Mouse (Mus musculus) kidney, postnatal 36 days (tissue): ENCODE data around the gene Cblb.

Experiments used
- DNase-seq, 2 experiments: peaks; one replicate each; pipeline ENCODE4 v3.0.0; 2021 to 2022; ENCODE audit warnings: mixed read lengths in 2 of 2

Gene Cblb

DNA sequence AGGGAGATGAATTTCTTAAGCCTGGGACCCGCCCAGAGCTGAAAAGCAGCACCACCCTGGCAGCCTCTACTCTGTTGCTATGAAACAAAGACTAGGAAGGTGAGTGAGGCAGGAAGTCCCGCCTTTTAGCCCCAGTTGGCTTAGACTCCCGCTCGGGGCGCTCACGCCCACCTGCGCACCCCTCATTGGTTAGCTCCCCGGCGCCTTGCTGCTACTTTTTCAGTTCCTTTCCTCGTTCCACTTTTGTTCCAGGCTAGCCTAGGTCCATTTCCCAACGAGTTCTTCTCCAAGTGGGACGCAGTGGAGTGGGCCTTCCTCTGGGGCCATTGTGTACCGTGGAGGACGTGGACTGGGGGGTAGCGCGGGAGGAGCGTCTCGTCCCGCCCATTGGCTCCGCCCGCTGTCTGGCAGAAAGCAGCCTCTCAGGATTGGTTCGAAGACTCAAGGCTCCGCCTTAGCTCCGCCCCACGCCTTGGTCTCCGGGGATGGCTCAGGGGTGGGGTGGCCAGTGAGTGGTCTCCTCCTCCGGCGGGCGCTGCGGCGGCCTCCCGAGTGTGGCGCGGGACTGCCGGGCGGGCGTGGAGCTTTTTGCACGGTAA lies at the start of gene Cblb:
Gene Cblb, plus strand, starts transcription at position 135 of the 599 bp plus-strand sequence.
- DNase-seq, result peak; percentile 98 to 99

GRCm38 (mm10) chr16:51985436-51985835 lies 45.6 kb upstream of the Cblb start:
- DNase-seq, result peak in 1 of 2 experiments; percentile 18

DNA sequence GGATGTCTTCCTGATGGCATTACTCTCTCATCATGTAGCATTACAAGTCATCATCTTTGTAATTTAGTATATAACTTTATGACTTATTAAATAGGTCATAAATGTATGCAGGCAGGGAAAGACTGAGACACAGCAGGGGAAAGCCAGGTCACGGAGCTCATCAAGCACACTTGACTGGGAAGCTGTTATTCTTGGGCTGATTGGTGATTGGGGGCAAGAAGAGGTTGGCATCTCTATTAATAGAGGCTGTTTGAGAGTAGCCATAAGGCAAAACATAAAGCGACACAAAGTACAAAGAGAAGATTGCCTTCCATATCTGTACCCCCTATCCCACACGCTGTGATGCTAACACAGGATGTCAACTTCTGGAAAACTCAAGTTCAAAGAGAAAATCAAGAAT lies 44.8 kb upstream of the Cblb start:
- no peak for DNase-seq

DNA sequence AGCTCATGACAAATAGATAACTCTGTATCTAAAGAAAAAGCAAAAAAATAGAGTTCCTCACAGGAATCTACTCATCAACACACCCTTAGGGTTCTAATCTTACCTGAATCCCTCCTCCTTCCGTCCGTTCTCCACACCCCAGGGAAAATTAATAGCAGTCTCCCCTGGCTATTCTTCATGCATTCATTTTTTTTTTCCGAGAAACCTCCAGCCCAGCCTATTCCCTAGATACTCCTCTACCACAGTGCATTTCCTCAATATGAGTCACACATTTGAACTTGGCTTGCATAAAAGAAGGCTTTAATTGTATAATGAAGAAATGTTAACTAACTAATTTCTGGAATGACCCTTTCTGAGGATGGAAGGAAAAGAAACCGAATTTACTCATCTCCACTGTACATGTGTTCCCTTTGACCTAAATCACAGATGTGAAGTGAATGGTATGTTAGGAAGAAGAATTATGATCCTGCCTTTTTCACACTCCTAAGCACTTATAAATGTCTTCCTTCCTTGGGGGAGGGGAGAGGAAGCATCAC lies 43.9 kb upstream of the Cblb start:
- peak in 1 of 2 experiments; percentile 29 for DNase-seq

DNA sequence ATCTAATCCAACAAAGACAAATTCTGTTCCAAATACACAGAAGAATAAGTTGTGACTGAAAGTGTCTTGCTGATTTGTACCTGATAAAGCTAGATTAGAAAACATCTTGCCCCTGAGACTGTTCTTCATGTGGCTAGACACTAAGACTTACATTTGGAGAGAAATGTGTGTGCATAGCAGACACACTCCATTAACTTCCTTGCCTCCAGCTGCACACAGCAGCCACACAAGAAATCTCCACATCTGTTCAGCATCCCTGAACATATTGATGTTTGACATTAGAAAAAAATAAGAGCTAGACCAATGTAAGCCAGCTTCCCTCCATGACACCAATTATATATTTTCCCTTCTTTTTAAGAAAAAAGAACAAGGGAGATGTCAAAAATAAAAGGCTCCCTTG lies 43.0 kb upstream of the Cblb start:
- no peak for DNase-seq

DNA sequence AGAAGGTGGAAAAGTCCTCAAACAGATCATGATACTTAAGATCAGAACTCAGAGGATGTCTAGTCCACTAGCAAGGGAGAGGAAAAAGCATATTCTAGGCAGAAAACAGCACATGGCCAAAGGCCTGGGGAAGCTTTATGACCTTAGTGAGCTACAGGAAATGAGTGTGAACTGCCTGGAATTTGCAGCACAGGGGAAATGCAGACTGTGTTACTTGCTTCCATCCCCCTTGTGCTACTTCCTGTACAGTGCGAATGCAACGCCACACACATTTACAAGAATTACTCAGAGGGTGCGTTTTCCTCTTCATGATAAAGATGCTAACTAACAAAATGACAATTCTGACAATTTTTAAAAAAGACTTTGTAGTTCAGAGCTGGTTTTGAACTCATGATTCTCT lies 41.8 kb upstream of the Cblb start:
- DNase-seq, result peak in 1 of 2 experiments; percentile 7

- DNase-seq, result no peak
These were observed 31.0 kb upstream of the Cblb start for GRCm38 (mm10) chr16:52000043-52000442.

DNA sequence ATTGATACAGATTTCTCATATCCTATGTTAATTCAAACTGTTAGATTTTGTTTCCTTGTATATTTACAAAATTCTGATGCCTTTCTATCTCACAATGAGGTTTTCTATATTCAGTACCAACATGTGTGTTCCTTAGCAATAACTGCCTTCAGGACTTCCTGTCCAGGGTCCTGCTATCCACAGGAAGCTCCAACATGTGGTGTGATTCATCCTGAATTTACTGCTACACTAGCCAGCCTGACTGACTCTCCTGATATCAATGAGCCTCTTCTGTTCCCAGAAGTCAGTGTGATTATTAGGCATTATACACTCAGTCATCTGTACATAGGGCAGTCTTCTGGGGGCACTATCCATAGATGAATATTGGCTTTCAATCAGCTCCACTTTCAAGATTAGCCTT lies 30.2 kb upstream of the Cblb start:
- DNase-seq, result no peak

GRCm38 (mm10) chr16:52007006-52007405 lies 24.0 kb upstream of the Cblb start:
- no peak for DNase-seq

DNA sequence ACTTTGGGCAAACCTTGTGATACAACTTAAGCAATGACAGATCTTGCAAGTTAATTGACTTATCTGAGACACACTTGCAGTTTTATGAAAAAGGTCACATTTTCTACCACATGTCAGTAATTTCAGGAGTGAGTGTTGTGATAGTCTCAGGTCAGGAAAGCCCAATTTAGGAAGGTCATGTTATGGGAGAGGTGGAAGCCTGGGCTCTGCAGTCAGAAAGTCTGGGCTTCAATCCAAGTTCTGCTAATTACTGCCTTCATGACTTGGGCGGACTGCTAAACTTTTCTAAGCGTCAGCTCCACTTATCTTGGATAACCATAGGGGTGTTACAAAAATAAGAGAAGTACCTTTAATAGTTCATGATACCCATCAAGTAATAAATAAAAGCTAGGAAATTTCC lies 22.6 kb upstream of the Cblb start:
- DNase-seq, result peak; percentile 20 to 57

GRCm38 (mm10) chr16:52009421-52009820 lies 21.6 kb upstream of the Cblb start:
- DNase-seq, result no peak

- peak; percentile 44 to 76 for DNase-seq
These were observed 18.0 kb upstream of the Cblb start for GRCm38 (mm10) chr16:52012984-52013383.

DNA sequence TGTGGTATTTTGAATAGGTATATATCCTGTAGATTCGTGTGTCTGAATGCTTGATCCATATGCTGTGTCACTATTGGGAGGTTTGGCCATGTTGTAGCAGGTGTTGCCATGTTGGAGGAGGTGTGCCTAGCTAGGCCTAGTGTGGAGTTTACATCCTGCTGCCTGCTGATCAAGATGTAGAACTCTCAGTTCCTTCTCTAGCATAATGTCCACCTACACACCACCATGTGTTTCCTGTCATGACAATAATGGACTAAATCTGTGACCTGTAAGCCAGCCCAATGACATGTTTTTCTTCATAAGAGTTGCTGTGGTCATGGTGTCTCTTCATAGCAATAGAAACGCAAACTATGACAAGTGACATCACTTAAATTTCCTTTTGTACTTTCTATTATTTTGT lies 17.2 kb upstream of the Cblb start:
- no peak for DNase-seq

- no peak for DNase-seq
These were observed 7.6 kb upstream of the Cblb start for GRCm38 (mm10) chr16:52023417-52023816.

- DNase-seq, result no peak
These were observed 3.7 kb upstream of the Cblb start for GRCm38 (mm10) chr16:52027326-52027725.

- no peak for DNase-seq
These were observed 2.0 kb upstream of the Cblb start for GRCm38 (mm10) chr16:52029001-52029400.

- peak; percentile 95 to 97 for DNase-seq
These were observed 757 bp downstream of the Cblb start for GRCm38 (mm10) chr16:52031712-52032251.

DNA sequence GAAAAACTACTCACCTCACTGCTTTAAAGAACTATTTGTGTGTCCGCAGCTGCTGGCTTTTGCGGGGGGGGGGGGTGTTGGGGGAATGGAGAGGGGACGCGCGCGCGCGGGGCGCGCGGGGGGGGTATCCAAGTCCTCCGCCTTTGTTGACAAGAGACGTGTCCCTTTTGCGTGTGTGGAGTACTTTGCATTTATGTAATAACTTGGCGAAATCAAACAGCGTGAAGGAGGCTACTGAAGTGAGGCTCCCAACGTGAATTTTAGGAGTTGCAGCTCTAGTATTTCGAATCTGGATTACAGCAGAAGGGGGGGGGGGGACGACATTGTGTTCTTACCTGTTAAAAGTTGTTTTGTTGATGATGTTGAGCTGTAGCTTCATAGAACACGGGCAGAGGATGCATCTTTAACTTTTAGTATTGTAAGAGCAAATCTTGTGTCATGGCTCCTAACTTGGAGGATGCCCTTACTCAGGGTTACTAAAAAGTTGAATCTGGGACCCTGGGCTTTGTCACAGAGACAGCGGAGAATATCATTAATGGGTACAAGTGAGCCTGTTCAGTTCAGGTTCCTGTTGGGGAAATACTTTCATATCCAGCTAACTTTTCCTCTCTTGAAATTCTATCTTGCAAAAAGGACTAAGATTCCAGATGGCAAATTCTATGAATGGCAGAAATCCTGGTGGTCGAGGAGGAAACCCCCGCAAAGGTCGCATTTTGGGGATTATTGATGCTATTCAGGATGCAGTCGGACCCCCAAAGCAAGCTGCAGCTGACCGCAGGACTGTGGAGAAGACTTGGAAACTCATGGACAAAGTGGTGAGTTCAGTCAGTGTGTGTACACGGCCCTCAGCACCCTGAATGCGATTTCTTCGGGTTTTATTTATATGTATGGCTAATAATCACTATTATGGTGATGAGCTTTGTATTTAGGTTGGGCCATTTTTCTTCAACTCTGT lies 1.6 kb downstream of the Cblb start:
- DNase-seq, result no peak

DNA sequence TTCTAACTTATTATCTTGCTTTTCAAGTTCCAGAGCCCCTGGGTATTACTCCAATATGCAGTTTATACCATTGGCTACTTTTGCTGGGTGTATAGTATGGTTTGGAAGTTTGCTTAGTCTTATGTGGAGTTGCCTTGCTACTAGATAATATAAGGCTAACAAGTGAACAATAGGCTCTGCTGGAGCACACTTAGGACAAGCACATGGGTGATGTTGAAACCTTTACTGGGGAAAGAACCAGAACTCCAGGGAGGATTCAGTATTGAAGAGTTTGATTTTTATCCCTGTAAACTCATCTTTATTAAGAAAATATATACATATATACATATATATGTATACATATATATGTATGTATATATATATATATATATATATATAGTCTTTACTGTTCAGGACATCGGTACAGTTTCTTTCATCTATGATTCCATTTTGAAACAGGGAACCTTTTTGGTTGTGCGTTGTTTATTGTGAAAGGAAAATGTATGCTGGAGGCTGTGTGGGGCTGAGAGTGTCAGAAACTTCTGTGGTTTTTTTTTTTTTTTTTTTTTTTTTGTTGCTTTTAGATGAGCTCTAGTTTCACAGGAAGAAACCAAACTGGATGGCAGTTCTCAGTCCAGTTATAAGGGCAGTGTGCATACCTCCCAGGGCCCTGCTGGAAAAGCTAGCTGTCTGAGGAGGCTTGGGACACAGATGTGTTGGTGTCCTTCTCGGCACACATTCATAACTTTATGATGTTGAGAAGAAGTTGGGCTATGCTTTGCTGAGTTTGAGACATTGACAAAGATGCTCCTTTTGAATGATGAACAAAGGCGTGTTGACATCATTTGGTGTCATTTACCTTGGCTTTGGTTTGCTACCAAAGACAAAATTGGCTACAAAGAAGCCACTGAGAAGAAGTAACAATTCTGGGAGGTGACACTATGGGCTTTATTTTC lies 2.6 kb downstream of the Cblb start:
- no peak for DNase-seq

DNA sequence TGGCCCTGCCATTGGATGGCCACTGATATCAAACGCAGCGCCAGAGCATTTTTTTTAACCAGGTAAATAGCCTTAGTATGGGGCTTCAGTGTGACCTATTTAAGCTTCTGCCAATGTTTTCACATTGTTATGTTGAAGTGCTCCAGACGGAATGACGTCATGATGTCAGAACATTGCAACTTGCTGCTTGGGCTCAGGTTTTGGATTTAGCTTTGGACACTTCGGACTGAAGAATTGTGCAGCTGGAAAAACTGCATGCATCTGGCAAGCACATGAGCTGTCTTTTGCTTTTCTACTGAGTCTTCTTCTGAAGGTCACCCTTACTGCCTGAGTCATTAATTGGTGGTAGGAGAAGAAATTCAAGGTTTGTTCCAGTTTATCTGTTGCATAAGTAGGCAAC lies 3.3 kb downstream of the Cblb start:
- no peak for DNase-seq

DNA sequence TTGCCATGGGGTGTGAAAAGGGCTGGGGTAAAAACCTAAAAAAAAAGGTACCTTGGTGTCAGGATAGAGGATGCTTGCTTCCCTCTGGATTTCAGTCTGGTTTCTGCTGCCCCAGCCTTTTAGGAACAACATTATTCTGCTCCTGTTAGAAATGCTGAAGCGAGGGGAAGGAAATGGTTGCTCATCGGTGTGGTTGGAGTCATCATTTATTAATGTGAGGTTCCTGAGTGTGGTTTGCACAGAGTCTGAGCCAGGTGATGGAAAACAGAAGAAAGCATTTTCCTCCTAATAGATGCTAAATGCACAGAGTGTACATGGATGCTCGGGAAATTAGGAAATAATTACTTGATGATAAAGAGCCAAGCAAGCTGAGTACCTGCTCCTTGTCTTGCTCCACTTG lies 5.3 kb downstream of the Cblb start:
- DNase-seq, result no peak

DNA sequence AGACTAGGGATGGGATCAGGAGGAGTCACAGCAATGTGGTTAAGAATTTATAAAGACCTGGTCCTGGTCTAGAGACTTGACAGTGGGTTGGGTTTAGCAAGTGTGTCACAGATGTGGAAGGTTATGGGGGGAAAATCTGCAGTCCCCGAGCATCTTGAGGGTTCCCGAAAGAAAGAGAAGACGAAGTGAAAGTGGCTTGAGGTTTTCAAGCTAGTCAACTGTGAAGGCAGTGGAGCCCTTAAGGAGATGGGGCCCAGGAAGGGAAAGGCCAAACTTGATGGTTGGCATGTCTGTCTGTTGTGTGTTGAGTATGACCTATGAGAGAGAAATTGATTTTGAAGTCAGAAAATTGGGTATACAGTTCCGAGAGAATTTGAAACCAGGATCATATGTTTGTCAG lies 7.3 kb downstream of the Cblb start:
- DNase-seq, result no peak
